Mouse (Mus musculus) retina, postnatal 7 days (tissue): Measurements from ENCODE around the gene Th.

Experiments used
- DNase-seq: peaks from one replicate; pipeline ENCODE4 v3.0.0-alpha.2; 2012; ENCODE audit warnings: low read depth, low spot score

Th gene

DNA sequence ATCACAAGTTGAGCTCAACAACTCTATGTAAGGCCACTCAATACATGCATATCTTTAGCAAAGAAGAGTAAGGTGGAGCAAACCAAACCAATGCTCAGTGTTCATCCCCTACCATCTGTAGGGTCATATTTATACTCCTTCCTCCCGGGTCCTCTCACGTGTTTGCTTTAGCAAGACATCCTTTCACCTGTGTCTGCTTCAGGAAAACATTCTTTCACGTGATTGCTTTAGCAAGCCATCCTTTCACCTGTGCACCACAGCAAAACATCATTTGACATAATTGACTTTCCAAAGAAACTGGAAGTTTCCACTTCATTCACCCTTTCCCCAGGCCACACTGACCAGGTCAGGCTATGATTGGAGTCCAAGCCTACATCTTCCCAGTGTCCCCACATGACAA lies at the start of gene Th:
Th (minus strand) TSS at position 101 of the 400 bp plus-strand sequence.
- no peak for DNase-seq

- DNase-seq, result no peak
Observed at GRCm38 (mm10) chr7:142968809-142969511, 38.0 kb upstream of the Th start, which contains the start of gene Ascl2. TSS of gene Ascl2 (minus strand) at chr7:142969264.

DNA sequence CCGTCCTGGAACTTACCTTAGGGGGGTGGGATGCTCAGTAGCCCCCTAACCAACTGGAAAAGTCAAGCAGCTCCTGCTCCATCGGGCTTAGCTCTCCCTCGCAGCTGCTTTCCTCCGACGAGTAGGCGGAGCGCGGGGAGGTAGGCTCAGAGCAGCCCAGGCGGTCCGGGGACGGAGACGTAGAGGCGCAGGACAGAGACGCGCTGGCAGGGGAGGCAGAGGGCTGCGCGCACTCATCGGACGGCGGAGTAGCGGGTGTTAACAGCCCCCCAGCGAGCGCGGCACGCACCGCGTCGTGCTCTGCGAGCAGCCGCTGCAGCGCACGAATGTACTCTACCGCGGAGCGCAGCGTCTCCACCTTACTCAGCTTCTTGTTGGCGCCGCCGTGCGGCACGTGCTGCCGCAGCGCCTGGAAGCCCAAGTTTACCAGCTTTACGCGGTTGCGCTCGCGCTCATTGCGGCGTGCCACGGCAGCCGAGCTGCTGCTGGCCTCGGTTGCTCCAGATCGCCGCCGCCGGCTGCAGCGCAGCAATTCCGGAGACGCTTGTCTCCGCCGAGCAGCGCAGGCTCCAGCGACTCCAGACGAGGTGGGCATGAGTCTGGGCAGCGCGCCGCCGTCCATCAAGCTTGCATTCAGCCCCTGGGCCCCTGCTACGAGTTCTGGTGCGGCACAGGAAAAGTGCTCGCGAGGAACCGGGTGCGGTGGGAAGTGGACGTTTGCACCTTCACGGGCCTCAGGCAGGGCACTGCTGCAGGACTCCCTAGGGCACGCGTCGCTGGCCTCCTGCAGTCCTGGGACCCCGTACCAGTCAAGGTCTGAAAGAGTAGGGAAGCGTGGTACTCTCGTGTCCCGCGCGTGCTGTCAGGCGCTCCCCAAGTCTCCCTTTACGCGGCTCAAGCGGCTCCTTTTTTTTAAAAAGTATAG lies 37.2 kb upstream of the Th start:
- DNase-seq, result peak; percentile 33

DNA sequence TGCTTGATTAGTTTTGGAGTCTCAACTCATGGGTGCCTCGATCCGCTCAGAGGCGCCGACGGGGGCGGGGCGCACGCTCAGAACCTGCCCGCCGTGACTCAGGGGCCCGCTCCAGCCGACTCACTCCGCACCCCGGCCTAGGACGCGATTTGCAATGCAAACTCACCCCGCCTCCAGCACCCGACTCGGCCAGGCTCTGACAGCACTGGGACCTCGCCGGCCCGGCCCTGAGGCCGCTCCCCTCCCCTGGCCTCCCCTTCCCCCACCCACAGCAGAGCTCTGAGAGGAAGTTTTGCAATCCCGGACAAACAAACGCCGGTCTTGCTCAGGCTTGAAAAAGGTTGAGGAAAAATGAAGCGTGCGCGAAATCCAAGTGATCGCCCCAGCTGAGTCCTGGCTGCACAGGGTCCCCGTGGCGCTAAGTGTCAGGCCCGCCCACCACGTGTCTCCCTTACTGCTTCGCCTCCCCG lies 36.5 kb upstream of the Th start:
- DNase-seq, result no peak

DNA sequence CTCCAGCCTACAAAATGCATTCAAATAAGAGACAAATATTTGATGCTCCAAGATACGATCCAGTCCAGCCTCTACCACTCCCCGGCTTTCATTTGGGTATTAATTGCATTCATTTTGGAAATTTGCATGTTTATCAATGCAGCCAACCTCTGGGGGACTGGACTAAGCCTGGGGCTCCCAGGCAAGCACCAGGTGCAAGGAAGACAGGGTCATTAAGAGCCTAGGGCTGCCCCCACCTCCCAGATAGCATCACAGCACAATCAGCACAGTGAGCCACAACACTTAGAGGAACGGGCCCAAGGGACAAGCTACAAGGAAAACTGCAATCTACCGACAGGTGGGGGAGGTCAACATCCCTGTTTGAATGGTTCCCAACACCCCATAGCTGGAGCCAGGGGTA lies 28.8 kb upstream of the Th start:
- DNase-seq, result no peak

DNA sequence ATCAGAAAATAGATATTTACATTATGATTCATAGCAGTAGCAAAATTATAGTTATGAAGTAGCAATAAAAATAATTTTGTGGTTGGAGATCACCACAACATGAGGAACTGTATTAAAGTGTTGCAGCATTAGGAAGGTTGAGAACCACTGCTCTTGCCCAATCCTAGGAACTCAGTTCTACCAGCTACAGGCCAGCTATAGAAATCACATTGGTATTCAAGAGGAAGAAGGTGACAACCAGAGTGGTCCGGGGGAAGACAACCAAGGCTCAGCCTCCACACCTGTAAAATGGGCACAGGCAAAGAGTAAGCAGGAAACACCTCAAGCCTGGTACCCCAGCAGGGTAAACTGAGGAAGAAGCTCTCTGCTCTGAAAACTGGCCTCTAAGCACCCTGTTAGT lies 27.9 kb upstream of the Th start:
- DNase-seq, result no peak

DNA sequence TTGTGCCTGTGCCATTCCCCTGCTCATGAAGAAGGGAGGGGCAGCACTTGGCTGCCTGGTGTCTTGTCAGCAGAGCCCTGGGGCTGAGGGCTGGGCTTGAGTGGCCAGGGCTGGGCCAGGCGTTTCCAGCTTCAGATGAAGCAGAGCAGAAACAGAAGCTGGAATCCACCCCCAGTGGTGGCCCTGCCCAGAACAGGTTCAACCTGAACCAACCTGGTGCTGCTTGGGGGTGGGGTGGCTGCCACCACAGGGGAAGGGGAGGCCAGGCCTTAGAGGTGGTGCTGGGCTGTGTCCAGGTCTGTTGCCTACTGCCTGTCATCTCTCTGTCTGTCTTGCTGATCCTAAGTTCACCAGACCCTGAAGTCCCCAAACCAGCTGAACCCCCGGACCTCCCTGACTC lies 25.1 kb upstream of the Th start:
- no peak for DNase-seq

DNA sequence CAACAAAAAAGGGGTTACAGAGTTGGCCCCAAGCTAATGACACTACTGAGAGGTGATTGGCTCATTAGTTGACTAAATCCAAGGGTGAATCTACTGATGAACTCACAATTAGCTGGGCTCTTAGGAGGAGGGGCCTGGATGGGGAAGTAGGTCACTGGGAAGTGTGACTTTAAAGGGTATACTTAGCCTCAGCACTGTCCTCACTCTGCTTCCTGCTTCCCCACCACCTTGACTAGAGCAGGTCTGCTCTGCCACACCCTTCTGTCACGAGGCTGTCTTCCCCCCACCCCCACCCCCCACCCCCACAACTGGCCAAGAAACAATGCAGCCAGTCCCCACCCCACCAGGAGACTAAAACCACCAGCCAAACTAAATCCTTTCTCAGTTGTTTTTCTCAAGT lies 18.6 kb upstream of the Th start:
- no peak for DNase-seq

- no peak for DNase-seq
Observed at GRCm38 (mm10) chr7:142937631-142938030, 6.7 kb upstream of the Th start.

GRCm38 (mm10) chr7:142935708-142936107 lies 4.8 kb upstream of the Th start:
- no peak for DNase-seq

GRCm38 (mm10) chr7:142932469-142932868 lies 1.5 kb upstream of the Th start:
- no peak for DNase-seq

DNA sequence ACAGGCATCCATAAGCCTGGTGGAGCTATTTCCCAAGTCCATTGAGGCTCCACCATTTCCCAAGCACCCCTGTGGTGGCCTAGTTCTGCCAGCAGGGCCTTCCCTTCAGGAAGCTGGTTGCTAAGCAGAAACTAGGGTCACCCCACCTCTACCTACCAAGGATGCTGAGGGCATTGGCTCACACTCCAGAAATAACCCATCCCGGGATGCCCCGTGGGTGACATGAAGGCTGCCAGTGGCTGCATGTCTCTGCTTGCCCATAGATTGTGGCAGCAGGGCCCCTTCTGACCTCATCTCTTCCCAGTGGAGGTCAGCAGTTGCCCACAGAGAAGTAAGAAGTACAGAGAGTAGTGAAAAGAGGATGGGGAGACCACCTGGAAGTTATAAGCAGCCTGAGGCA lies 1.4 kb downstream of the Th start:
- no peak for DNase-seq

- no peak for DNase-seq
Observed at GRCm38 (mm10) chr7:142927293-142927692, 3.6 kb downstream of the Th start.

DNA sequence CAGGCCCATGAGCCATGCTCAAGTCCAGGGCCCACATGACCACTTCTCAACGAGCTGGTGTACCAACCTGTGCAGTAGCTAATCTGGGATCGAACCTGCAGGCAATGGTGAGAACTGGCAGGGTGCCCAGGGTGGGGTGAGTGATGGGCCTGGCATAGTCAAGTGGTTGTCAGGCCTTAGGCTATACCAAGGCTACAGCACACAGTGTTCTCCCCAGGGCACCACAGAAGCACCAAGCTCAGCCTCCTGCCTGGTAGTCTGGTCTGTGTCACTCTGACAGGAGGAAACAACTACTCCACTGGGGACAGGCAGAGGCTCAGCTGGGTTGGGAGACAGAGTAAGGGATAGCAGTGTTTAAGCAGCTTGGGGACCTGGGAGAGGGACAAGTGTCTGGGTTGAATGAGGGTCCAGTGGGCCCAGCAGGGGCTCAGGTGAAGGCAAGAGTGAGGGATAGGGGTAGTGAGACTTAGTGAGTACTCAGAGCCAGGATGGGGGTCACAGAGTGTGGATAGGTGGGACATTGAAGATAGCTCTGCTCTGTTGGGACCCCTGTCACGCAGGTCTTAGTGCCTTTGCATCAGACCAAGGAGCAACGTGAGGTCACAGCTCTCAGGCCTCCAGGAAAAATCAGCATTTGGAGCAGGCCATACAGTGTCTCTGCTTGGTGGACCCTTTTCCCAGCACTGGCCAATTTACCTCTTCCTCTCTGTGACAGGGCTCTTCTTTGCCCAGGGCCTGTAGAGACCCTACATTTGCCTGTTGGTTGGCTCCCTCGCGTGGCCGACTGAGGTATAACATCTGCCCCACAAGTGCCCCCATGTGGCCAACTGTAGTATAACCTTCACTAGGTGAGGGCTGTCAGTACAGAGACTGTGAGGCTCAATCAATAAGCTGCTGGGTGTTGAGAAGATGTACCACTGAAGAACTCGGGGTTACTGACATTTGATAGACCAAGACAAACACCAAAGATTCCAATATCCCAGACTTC lies 12.0 kb downstream of the Th start:
- peak; percentile 69 for DNase-seq

DNA sequence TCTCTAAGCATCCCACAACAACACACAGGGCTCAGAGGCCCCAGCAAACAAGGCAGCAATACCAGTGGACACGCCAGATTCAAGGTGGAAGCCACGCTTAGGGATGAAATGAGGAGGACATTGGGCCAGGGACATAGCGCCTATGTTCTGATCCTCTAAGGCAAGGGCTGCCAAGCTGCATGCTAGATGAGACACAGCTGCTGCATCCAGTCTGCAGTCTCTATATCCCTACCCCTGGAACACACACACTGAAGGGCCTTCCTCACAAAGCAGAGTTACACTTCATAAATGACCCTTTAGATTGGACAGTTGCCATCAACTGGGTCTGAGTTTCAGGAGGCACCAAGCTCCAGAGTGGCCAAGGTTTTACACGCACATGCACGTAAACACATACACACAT lies 13.3 kb downstream of the Th start:
- no peak for DNase-seq

GRCm38 (mm10) chr7:142916178-142916577 lies 14.8 kb downstream of the Th start:
- peak; percentile 34 for DNase-seq

DNA sequence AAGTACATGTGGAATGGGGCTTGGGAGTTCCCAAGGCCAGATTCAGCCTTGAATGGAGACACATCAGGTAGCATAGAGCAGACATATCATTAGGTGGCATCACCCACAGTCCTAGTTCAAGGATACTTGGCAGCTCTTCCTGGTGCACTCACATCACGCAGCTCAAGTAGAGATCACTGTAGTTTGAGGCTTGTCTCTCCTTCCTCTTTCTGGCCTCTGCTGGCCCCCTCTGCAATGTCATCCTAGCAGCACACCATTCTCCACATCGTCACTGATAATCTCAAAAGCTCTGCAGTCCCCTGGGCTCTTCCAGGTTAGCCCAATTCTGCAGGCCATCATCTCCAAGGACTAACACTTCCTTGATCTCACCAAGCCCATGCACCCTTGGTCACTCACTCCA lies 19.2 kb downstream of the Th start:
- no peak for DNase-seq

DNA sequence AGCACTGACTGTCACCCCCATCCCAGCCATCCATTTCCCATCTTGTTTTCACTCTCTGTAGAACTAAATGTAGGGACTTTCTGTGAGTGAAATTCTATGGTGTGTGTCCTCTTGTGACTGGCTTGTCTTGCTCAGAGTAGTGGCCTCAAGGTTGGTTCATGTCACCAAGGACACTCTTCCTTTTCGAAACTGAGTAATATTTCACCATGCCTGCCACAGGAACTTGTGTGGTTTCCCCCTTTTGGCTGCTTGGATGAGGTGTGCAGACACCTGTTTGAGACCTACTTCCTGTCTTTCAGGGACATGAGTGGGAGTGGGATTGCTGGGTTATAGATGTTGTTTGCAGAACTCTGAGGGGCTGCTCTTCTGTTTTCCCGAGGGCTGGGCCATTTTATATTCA lies 20.8 kb downstream of the Th start:
- DNase-seq, result no peak

DNA sequence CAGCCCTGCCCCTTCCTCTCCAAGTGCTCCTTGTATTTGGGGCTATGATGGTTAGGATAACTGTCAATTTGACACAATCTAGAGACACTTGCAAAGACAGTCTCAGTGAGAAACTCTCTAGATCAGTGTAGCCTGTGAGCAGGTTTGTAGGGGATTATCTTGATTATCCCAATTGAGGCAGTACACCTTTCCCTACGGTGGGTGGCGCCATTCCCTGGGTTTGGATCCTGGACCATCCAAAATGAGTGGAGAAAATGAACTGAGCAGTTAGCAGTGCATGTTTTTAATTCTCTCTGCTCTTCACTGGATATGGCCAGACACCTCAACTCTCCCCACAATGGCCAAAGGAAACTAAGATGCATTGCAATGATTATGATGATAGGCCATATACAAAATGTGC lies 21.3 kb downstream of the Th start:
- no peak for DNase-seq

DNA sequence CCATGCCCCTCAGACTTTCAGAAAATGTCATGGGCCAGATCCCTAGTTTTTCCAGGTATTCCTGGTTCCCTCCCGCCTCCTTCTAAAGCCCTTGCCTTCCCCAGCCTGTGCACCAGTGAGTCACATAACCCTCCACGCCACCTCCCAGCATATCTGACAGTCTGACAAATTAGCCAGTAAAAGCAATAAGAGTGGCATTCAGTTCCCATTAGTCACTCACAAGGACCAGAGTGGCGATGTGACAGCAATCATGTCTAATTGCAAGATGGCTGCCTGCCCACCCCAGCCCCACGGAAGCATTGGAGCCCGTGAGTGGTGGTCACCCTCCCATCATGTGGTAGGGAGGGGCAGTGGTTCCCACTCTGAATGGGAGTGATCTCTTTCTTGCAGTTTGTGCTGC lies 25.3 kb downstream of the Th start:
- no peak for DNase-seq

GRCm38 (mm10) chr7:142904331-142904730 lies 26.6 kb downstream of the Th start:
- DNase-seq, result no peak

DNA sequence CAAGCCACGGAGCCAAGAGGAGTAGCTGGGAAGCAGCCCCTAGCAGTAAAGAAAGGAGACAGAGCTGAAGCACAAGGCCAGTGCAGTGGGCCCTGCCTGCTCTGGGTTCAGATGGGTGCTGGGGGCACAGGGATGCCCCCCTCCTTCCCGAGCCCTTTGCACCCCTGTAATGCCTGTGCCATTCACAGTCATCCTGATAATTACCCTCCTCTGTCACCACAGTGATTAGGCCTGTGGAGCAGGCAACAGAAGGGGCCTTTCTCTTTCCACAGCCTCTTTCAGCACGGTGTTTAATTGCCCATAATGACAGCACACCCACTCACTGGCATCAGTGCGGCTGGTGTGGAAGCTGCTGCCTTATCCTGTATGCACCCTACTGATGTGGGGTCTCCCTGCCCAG lies 28.0 kb downstream of the Th start:
- DNase-seq, result no peak
